Mouse (Mus musculus) embryonic facial prominence, embryonic 12.5 days (tissue): ENCODE data around the gene Esrrg. TPM values are rescaled to one million over a fixed set of nuclear protein-coding genes. Genes with fewer than 3 reads are reported as not detected.

Source experiments
- ATAC-seq: fragments of 200-750 bp; cut with Nextera tagmentation; 2 replicates; pipeline ENCODE4 v1.8.0; 2017; ENCODE audit not compliant: insufficient number of reproducible peaks, insufficient read depth, low FRiP score, low TSS enrichment
- H3K27ac ChIP-seq: fragments of 300-500 bp; sonication (generic); 2 replicates; pipeline ENCODE4 v1.5.1; 2016; ENCODE audit warnings: mild to moderate bottlenecking
- H3K27me3 ChIP-seq: fragments of 300-500 bp; sonication (generic); 2 replicates; pipeline ENCODE4 v1.6.1; 2016; ENCODE audit warnings: mild to moderate bottlenecking, moderate library complexity
- H3K36me3 ChIP-seq: fragments of 300-500 bp; sonication (generic); 2 replicates; pipeline ENCODE4 v1.6.1; 2016; ENCODE audit warnings: mild to moderate bottlenecking
- H3K4me1 ChIP-seq: fragments of 300-500 bp; sonication (generic); 2 replicates; pipeline ENCODE4 v1.6.1; 2016
- H3K4me2 ChIP-seq: fragments of 300-500 bp; sonication (generic); replicated peaks from 2 replicates; pipeline ENCODE4 v1.6.1; 2016; ENCODE audit warnings: mild to moderate bottlenecking, moderate library complexity
- H3K4me3 ChIP-seq: fragments of 300-500 bp; sonication (generic); 2 replicates; pipeline ENCODE4 v1.5.1; 2016; ENCODE audit warnings: mild to moderate bottlenecking
- H3K9ac ChIP-seq: fragments of 300-500 bp; sonication (generic); 2 replicates; pipeline ENCODE4 v1.6.1; 2016; ENCODE audit warnings: mild to moderate bottlenecking, moderate library complexity
- H3K9me3 ChIP-seq: fragments of 300-500 bp; sonication (generic); 2 replicates; pipeline ENCODE4 v1.6.1; 2016; ENCODE audit warnings: mild to moderate bottlenecking, moderate library complexity
- WGBS: fragments of 180-500 bp; shearing (Covaris S2); methylation state at CpG from one replicate; pipeline ENCODE4 v1.1.7; 2016; 5-methylcytosine and 5-hydroxymethylcytosine counted together
- polyA plus RNA-seq: library from polyadenylated mRNA; unstranded; fragments of >200 nt; fragmentation: Nextera tagmentation; extraction: Ambion mirVana; gene quantifications from 2 replicates; pipeline ENCODE4 v1.2.1, GENCODE M21; 2016

Gene Esrrg
- polyA plus RNA-seq, 1 experiment from 2014 or later, result 2.1 TPM

DNA sequence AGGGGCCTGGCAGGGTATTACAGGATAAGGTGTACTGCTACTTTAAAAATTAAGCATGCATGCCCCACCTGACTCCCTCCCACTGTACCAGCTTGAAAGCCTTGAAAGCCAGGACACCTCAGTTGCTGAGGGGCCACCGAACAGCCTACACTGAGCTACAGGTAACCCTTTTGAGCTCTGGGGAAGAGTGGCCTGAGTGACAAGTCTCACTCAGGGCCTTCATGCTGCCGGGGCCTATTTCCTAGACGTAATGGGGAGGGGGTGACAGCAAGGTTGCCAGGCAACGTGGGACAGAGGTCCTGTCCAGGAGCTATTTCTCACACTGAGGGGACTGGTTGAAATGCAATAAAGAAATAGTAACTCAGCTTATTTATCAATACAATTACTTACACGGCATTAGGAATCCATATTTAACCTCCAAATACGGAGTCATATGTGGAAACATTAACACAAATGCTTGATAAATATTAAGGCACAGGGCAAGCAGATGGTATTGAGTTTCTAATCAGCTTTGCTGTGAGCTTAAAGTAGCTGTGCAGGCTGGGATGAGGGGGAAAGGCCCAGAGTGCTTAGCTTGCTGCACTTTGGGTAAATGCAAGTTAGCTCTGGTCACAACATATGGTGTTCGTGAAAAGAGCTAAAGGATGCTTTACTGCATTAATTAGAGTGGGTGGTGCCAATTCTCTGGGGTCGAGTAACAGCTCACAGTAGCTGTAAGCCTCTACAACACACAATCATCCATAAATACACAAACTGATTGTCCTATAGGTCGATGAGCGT, 653.5 kb downstream of the Esrrg start, which contains the start of gene Ush2a:
Gene Ush2a, plus strand, starts transcription at position 121 of the 780 bp plus-strand sequence.
- H3K27ac ChIP-seq, result no peak within 1 kb of the TSS
- WGBS, result 56% methylated on average over 10 of the region's 10 CpGs
- peaks cover 10% of the 10 kb centered on the region; the same call in 1 of the 2 replicates for H3K4me1 ChIP-seq
- no peak for ATAC-seq
- no peaks in the 10 kb centered on the region for H3K36me3 ChIP-seq
- H3K4me2 ChIP-seq, result no peak within 1 kb of the TSS
- no peak within 1 kb of the TSS for H3K4me3 ChIP-seq
- no peak within 1 kb of the TSS for H3K9ac ChIP-seq
- no peaks in the 10 kb centered on the region for H3K9me3 ChIP-seq
- no peaks in the 10 kb centered on the region for H3K27me3 ChIP-seq
